Mouse (Mus musculus): Measurements from ENCODE around the gene Sec16a. TPM values are rescaled to one million over a fixed set of nuclear protein-coding genes. Genes with fewer than 3 reads are reported as not detected.

Gene Sec16a
- total RNA-seq, 2 experiments from 2014 or later: 29.8 to 42.3 TPM

Other genes with a start within 250 kb of the Sec16a start
- not detected in 2 replicates for gene Lhx3, start 236.9 kb downstream of the Sec16a start, total RNA-seq (2014; fragmentation: Nextera tagmentation)
- not detected in 2 replicates for gene Lhx3, start 236.9 kb downstream of the Sec16a start, total RNA-seq (2017)
- 10.9 and 11.5 TPM in 2 replicates for gene Qsox2, start 207.7 kb downstream of the Sec16a start, total RNA-seq (2014; fragmentation: Nextera tagmentation)
- gene Qsox2, start 207.7 kb downstream of the Sec16a start, total RNA-seq (2017): 4.8 and 7.1 TPM in 2 replicates
- not detected in 2 replicates for gene Ccdc187, start 150.7 kb downstream of the Sec16a start, total RNA-seq (2014; fragmentation: Nextera tagmentation)
- gene Ccdc187, start 150.7 kb downstream of the Sec16a start, total RNA-seq (2017): not detected in 2 replicates
- 7.0 and 16.3 TPM in 2 replicates for gene Gpsm1, start 129.7 kb downstream of the Sec16a start, total RNA-seq (2014; fragmentation: Nextera tagmentation)
- 10.6 and 13.8 TPM in 2 replicates for gene Gpsm1, start 129.7 kb downstream of the Sec16a start, total RNA-seq (2017)
- gene Dnlz, start 93.1 kb downstream of the Sec16a start, total RNA-seq (2014; fragmentation: Nextera tagmentation): 9.5 and 10.4 TPM in 2 replicates
- gene Dnlz, start 93.1 kb downstream of the Sec16a start, total RNA-seq (2017): 5.9 and 7.6 TPM in 2 replicates
- 42.3 and 55.8 TPM in 2 replicates for gene Card9, start 84.3 kb downstream of the Sec16a start, total RNA-seq (2014; fragmentation: Nextera tagmentation)
- gene Card9, start 84.3 kb downstream of the Sec16a start, total RNA-seq (2017): 121 and 122 TPM in 2 replicates
- 23.4 and 56.4 TPM in 2 replicates for gene Snapc4, start 64.6 kb downstream of the Sec16a start, total RNA-seq (2014; fragmentation: Nextera tagmentation)
- 25.9 and 46.0 TPM in 2 replicates for gene Snapc4, start 64.6 kb downstream of the Sec16a start, total RNA-seq (2017)
- gene Entr1, start 55.9 kb downstream of the Sec16a start, total RNA-seq (2014; fragmentation: Nextera tagmentation): 48.3 and 61.2 TPM in 2 replicates
- 42.2 and 42.5 TPM in 2 replicates for gene Entr1, start 55.9 kb downstream of the Sec16a start, total RNA-seq (2017)
- 43.7 and 49.2 TPM in 2 replicates for gene Pmpca, start 55.9 kb downstream of the Sec16a start, total RNA-seq (2014; fragmentation: Nextera tagmentation)
- gene Pmpca, start 55.9 kb downstream of the Sec16a start, total RNA-seq (2017): 60.0 and 79.2 TPM in 2 replicates
- gene Inpp5e, start 36.0 kb downstream of the Sec16a start, total RNA-seq (2014; fragmentation: Nextera tagmentation): 11.2 and 11.6 TPM in 2 replicates
- gene Inpp5e, start 36.0 kb downstream of the Sec16a start, total RNA-seq (2017): 4.7 and 6.2 TPM in 2 replicates
- 19.2 and 22.6 TPM in 2 replicates for gene Notch1, start 71.4 kb upstream of the Sec16a start, total RNA-seq (2014; fragmentation: Nextera tagmentation)
- 8.1 and 8.5 TPM in 2 replicates for gene Notch1, start 71.4 kb upstream of the Sec16a start, total RNA-seq (2017)
- gene Egfl7, start 134.8 kb upstream of the Sec16a start, total RNA-seq (2014; fragmentation: Nextera tagmentation): 22.7 and 32.6 TPM in 2 replicates
- gene Egfl7, start 134.8 kb upstream of the Sec16a start, total RNA-seq (2017): 9.6 and 20.4 TPM in 2 replicates
- gene Gm20532, start 141.4 kb upstream of the Sec16a start, total RNA-seq (2014; fragmentation: Nextera tagmentation): not detected in 2 replicates
- not detected in 2 replicates for gene Gm20532, start 141.4 kb upstream of the Sec16a start, total RNA-seq (2017)
- 42.4 and 46.7 TPM in 2 replicates for gene Agpat2, start 159.2 kb upstream of the Sec16a start, total RNA-seq (2014; fragmentation: Nextera tagmentation)
- gene Agpat2, start 159.2 kb upstream of the Sec16a start, total RNA-seq (2017): 50.2 and 55.2 TPM in 2 replicates
- 11.1 and 13.9 TPM in 2 replicates for gene Fam69b, start 183.2 kb upstream of the Sec16a start, total RNA-seq (2014; fragmentation: Nextera tagmentation)
- gene Fam69b, start 183.2 kb upstream of the Sec16a start, total RNA-seq (2017): 8.3 and 9.3 TPM in 2 replicates
- not detected in 2 replicates for gene Lcn4, start 226.1 kb upstream of the Sec16a start, total RNA-seq (2014; fragmentation: Nextera tagmentation)
- gene Lcn4, start 226.1 kb upstream of the Sec16a start, total RNA-seq (2017): not detected in 2 replicates